Mouse (Mus musculus) natural killer cell, adult 2 months (primary cell): Measurements from ENCODE around the gene Prr7.

Experiments
- DNase-seq, 2 experiments: peaks; one replicate each; pipeline ENCODE4 v3.0.0; 2022; ENCODE audit warnings: low spot score in 2 of 2

The Prr7 gene

DNA sequence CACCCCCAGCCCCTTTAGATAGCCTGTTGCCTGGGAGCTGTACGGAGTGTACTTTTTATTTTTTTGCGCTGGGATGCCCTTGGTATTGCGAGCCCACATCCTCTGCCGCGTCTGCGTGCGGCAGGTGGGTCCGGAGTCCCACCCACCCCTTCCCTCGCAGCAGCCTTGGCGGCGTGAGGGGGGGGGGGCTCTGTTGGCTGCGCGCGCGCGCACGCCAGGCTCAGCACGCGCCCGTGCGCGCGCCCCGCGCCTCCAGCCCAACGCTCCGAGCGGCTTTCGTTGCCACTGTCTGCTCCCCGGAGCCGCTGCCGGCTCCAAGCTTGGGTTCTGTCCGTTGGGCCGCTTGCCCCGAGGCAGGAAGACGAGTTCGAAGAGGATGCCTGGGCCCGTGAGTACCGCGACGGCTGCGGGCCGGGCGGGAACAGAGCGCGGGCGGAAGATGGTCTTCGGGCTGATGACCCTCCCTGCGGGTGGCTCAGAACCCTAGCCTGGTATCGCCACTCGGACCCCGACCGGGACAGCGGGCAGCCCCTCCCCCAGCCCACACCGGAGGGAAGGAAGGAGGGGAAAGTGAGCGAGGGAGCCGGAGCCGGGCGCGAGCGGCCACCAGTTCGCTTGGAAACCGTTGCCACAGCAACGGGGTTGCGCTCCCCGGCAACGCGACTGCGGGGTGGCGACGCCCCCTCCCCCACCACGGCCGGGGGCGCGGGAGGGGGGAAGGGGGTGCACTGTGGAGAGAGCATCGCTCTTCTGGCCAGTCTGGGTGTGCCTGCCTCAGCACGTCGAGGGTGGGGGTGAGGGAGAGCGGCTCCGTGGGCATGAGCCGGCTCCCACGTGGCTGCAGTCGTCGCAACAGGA is at the start of gene Prr7:
TSS of gene Prr7 (plus strand) at position 241 of the 858 bp plus-strand sequence.
- DNase-seq, result peak; percentile 41 to 50

DNA sequence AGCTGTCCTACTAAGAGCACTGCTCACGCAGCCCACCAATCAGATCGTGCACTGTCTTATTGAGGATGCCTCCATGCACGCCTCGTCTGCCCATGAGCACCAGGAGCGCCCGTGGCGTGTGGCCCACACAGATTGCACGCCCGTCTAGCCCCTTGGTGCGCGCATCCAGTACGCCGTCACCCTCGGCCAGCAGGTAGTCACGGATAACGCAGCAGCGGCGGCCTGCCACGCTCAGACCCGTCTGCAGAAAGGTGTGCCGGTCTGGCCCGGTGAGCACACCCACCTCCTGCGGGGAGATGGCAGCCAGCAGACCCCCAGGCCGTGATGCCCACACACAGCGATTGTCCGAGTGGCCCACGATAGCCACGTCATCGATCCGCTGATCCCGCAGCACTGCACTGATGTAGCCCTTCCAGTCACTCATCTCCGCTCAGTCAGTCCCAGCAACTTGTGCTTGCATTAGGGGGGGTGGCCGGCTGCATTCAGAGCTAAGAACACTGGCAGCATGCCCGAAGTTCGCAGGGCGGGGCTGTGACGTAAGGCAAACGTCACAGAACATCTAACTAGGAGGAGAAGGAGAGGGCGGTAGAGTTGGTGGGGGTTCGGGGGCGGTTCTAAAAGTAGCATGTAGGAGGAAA is 49.2 kb upstream of the Prr7 start, which contains the start of gene Pfn3:
TSS of gene Pfn3 (minus strand) at position 490 of the 638 bp plus-strand sequence.
- DNase-seq, result no peak

DNA sequence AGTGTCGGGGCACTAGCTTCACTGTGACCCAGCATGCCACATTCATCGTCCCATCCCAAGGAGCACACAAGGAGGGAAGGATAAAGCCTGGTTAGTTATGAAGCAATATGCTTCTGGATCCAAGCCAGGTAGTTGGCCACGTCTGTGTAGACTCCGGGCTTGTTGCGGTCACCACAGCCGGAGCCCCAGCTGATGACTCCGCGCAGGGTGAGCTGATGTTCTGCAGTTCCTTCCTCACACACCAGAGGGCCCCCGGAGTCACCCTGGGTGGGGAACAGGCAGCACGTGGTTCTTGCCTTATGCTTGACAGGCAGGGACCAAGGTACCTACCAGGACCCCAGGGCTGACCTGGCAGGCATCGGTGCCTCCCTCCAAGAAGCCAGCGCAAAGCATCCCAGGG is 46.1 kb upstream of the Prr7 start:
- peak; percentile 94 for DNase-seq

DNA sequence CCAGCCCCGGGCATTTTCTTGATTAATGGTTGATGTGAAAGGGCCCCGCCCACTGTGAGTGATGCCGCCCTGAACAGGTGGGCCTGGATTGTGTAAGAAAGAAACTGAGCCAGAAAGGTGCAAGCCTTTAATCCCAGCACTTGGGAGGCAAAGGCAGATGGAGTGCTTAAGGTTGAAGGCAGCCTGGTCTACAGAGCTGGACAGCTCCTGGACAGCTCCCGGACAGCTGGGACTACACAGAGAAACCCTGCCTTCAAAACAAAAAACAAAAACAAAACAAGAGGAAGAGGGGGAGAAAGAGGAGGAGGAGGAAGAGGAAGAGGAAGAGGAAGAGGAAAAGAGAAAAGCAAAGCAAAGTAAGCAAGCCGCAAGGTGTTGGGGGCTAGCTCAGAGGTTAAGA is 44.9 kb upstream of the Prr7 start:
- no peak for DNase-seq

DNA sequence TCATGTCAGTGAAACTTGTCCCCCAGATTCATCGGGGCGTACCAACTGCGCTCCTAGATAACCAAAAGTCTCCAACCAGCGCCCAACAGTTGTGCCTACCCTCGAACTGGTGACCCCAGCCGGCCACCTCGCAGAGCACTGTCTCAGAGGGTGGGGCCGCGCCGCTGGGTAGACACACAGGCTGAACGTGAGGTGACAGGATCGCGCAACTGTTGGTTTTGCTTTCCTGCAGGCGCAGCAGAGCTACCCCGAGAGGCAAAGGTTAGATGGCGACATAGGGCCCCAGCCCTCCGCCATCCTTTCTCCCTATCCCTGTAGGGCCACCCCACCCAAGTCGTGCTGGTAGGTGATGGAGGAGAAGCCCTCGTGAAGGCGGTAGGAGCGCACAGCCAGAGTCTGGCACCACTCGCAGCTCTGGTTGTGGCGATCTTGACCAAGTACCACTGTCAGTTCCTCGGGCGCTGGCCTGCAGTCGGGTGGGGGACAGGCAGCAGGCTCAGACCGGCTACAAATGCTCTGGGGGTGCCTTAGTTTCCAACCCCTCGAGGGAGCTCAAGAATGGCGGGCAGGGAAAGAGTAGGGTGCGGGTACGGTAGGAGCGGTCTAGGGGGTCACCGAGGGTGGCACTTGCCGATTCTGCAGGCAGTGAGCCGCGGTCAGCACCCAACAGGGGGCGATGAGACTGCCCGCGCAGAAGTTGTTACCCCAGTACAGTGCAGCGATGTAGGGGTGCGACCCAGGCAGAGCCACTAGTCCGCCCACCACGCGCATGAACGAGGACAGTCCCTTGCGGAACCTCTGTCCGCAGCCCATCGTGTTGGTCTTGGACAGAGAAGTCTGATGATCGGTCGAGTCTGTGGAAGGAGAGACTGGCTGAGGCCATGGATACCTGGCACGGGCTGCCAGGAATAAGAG is 43.8 kb upstream of the Prr7 start:
- no peak for DNase-seq

- DNase-seq, result peak; percentile 80 to 85
Measured at GRCm38 (mm10) chr13:55420933-55421800, 42.9 kb upstream of the Prr7 start.

GRCm38 (mm10) chr13:55426613-55427012 is 37.5 kb upstream of the Prr7 start, which contains the start of gene F12:
Gene F12, minus strand, starts transcription at chr13:55426793.
- DNase-seq, result no peak

- DNase-seq, result peak; percentile 78 to 86
Measured at GRCm38 (mm10) chr13:55429226-55429888, 34.7 kb upstream of the Prr7 start.

- DNase-seq, result no peak
Measured at GRCm38 (mm10) chr13:55430566-55430965, 33.5 kb upstream of the Prr7 start.

- peak; percentile 74 to 78 for DNase-seq
Measured at GRCm38 (mm10) chr13:55431889-55432685, 32.0 kb upstream of the Prr7 start.

DNA sequence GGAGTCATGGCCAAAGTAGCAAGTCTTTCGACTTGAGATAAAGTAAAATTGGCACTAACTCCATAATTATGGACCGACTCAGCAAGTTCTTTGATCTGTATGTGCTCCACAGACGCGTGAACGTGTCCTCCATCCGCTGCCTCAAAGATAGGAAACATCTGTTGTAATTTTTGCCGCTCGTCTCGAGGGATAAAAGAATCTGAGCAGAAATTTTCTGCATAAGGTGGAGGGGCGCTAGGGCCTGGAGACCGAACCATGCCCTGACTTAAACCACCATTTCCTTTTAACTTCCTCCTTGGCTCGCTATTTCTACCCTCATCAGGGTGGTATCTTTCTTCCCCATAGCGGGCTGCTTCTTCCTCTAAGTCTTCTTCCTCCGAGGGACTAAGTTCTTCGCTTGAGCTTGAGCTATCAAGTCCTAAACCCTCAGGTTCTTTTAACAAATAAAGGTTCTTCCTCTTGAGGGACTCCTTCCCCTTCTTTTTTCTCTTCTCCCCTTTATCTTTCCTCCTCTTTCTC is 26.9 kb upstream of the Prr7 start:
- DNase-seq, result peak in 1 of 2 experiments; percentile 38

DNA sequence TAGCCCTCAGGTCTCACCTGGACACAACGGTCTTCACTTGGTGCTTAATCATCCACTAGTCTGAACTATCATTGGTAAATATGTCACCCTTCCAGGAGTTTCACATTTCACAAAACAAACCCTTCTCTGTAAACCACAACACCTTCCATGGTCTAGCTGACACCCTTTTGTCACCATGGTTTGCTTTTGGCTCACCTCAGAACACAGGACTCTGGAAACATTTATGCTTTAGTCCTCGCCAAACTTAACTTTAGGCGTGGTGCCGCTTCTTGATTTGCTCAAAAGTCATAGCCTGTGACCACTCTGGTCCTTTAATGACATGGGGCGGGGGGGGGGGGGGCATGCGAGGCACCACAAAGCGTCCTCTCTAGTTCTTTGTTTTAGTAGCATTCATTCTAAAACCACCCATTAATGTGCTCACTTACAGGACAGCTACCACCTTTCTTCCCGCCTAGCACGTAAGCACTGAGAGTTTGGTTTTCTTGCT is 20.2 kb upstream of the Prr7 start:
- peak; percentile 64 to 81 for DNase-seq

GRCm38 (mm10) chr13:55444286-55444936 is 19.7 kb upstream of the Prr7 start:
- peak in 1 of 2 experiments; percentile 74 for DNase-seq

DNA sequence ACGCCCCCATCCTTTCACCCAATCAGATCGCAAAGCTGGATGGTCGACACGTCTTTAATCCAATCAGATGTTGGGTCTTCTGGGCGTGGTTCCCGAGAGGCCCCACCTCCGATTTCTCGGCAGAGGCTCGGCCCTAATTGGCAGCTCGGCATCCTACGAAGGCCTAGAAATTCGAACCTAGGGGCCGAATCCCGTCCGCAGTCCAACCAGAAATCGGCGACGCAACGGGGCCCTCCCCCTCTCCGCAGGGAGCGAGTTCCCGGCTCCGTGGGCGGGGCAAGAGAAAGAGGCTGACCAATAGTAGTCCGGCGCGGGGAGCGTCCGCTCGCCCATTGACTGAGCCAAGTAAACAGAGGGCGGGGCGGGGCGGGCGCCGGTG is 19.1 kb upstream of the Prr7 start, which contains the start of gene Grk6:
TSS of gene Grk6 (plus strand) at position 136 of the 379 bp plus-strand sequence.
- DNase-seq, result peak; percentile 99 to 100

DNA sequence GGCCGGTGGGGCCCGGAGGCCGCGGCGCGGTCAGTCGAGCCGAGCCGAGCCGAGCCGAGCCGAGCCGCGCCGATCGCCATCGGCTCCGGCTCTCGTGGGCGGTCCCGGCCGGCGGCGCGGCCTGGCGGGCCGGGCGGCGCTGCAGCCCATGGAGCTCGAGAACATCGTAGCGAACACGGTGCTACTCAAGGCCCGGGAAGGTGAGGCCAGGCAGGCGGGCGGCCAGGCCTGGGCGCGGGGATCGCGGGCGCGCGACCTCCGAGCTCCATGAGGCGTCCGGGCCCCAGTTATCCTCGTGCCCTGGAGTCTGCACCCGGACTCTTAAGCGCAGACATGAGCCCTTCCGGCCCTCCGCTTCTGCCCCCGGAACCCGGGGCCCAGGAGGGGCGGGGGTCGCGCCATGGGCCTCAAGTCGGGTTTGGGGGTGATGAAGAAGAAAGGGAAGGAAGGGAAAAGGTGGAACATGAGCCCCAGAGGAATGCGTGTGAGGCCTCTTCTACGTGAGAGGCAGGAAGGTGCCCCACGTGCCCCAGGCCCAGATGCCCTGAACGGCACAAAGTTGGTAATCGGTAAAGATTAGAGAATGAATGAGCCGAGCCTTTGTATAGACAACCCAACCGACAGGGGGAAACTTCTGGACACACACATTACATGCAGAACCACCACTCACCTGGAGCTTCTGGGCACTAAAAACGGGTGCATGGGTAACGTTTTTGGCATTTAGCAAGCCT is 18.5 kb upstream of the Prr7 start:
- DNase-seq, result no peak

DNA sequence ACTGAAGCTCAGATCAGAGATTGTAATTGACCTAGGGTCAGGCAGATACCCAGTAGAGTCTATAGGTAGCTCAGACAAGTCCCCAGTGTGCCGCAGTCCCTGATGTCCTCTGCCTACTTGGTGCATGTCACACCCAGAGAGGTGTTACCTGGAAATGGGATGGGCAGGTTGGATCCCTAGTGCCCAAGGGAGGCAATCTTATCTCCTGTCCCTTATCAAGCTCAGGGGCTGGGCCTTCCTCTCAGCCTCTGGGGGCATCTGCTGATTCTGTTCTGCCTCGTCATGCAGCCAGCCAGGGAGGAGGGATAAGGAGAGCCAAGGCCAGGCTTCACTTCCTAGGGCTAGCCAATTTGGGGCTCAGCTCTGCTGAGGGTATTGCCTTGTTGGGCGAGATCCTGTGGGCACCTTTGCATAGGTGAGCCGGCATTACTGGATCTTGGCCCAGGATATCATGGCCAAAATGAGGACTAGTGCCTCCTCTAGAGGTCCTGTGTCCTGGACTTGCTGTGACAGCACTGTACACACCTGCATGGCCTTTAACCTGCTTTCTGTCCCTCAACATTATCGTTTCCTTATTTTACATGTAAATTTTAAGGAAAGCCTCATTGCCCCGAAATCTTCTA is 17.5 kb upstream of the Prr7 start:
- no peak for DNase-seq

GRCm38 (mm10) chr13:55447543-55447943 is 16.5 kb upstream of the Prr7 start:
- DNase-seq, result peak in 1 of 2 experiments; percentile 61
